Mouse (Mus musculus) left cerebral cortex, adult 11 months (tissue): ENCODE measurements around the gene Vip.

ENCODE experiments used
- DNase-seq: peaks from one replicate; pipeline ENCODE4 v3.0.0; 2022; ENCODE audit warnings: low spot score

Vip gene

DNA sequence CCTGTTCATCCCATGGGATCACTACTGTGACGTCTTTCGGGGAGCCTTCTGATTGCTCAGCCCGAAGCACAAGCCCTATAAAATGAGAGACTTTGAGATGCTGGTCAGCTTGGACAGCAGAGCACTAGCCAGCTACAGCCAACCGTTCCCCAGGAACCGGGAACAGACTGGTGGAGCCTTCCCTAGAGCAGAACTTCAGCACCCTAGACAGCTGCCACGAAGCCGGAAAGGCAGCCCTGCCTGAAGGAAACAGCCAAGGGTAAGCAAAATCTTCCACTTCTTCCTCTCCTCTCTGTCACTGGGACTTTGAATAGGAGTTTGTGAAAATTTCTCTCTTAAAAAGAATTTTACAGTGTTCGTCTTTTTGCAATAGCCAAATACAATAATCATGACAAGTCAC lies at the start of gene Vip:
Gene Vip (plus strand): TSS at position 107 of the 400 bp plus-strand sequence.
- DNase-seq = no peak

DNA sequence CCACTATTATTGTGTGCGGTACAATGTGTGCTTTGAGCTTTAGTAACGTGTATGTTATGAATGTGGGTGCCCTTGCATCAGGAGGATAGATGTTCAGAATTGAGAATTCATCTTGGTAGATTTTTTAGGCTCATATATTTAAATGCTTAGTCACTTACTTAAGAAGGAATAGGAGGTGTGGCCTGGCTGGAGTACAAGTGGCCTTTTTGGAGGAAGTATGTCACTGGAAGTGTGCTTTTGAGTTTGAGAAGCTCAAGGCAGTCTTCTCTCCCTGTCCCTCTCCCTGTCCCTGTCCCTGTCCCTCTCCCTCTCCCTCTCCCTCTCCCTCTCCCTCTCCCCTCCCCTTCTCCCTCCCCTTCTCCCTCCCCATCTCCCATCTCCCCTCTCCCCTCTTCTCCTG lies 48.0 kb upstream of the Vip start:
- no peak for DNase-seq

DNA sequence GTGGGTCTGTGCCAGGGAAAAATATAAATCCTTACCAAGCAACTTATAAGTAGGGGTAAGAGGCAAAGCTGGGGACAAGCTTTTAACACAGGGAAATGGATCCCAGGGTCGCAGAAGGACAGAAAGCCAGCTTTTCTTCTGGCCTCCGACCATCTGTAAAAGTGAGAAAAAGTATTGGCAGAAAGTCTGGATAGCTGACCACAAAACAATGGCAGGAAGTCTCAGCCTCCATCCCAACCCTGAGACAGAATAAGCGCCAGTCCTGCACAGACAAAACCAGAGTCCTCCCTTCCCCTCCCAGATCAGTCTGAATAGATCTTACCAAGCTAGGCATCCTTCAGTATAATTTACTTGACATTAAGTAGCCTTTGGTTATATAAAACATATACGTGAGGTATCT lies 47.0 kb upstream of the Vip start:
- no peak for DNase-seq

DNA sequence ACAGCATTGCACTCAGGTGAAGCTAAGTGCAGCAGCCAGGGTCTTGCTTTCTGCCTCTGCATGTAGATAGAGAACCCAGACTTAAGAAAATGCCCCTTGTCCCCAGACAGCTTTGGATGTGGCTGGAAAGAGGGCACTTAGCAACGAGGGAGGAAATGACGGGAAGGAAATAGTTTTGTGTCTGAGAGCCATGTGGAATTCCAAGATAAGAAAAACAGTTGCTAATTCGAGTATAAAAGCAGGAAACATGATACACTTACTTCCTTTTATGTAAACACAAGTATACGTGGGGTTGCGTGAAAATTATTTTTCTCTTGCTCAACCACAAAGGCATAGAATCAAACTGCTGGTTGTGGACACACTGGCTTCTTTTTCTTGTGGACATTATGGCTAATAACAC lies 45.6 kb upstream of the Vip start, which contains the start of gene Myct1:
Gene Myct1 (plus strand): TSS at position 312 of the 400 bp plus-strand sequence.
- DNase-seq = no peak

DNA sequence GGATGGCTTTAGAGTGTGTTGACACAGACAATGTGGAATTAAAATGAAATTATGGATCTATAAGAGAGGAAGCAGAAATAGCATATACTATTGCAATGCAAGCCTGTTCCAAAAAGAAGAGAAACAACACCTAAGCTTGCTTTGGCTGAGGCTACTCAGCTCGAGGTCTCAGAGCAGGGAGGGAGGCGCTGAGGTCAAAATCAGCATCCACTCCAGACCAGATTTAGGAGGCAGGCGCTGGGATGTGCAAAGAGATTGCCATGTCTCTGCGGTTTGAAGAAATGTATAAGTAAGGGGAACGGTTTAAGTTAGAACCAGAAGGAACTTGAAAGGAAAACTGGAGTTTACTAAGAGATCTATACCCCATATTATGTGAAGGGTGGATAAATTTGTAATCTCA lies 44.6 kb upstream of the Vip start:
- DNase-seq = no peak

DNA sequence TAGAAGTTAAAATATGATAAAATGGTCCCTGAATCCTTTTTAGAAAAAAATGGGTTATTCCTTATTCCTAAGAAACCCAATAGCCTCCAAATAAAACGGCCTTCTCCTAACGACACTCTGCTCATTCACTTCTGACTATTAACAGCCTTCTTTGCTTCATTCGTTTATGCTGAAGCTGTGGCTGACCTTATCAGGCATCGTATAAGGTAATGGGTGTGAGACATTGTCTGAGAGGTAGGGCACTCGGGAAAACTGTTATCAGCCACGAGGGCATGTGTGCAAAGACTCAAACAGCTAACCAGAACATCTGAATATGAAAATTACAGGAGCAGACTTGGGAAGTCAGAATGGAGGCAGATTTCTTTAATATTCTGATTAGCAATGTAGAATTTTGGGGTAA lies 42.5 kb upstream of the Vip start:
- DNase-seq = no peak

DNA sequence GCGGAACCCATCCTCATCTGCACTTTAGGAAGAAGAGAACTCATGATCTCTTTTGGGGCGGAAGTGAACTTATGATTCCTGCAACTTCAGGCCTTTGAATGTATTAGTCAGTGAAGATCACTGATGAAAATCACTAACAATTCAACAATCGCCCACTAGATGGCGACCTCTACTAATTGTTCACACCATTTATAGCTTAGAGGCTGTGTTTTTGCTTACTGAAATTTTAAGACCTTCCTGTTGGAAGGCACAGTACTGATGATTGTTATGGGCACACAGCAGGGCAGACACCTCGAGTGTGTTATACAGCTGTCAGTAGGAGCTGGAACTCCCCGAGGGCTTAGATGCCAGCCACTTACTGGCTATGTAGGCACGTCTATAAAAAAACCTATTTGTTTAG lies 38.9 kb upstream of the Vip start:
- DNase-seq = peak; percentile 39

DNA sequence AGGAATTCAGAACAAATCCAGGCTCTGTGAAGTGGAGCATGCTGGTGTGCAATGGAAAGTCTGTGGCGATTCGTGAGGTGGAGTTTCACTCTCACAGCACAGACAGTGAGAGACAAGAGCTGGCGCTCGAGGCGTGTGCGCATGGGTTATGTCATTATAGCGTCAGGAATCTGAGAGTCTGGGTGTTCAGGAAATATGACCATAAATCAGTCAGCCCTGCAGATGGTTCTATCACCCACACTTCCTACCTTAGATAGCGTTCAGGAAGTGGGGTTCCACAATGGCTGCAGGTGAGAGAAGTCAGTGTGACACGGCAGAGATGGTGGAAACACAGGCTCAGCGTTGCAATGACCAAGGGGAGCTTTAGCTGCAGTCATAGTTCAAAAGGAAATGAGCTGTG lies 35.5 kb upstream of the Vip start:
- no peak for DNase-seq

DNA sequence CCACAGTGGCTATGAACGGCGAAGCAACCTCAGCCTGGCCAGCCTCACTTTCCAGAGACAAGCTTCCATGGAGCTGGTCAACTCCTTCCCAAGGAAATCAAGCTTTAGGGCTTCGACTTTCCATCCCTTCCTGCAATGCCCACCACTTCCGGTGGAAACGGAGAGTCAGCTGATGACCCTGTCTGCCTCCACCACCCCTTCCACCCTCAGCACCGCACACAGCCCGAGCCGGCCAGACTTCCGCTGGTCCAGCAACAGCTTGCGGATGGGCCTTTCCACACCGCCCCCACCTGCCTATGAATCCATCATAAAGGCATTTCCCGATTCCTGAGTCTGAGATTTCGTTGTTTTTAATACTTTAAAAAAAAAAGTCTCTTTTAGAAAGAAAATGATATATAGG lies 34.6 kb upstream of the Vip start:
- no peak for DNase-seq

DNA sequence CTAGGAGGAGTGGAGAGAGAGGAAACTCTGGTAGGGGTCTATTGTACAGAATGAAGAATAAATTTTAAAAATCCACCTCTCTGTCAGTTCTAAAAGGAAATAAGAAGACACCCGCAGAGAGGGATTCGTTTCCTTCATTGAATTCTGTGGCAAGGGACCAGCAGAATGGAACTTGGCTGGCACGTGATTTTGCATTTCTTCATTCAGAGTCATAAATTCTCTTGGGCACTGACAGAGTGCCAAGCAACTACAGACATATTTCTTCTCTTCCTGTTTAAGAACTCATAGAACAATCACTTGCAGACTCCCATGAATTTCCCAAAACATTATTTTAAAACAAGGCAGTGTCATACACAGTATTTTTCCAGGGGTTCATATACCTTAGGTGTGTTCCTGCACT lies 30.1 kb upstream of the Vip start:
- DNase-seq = no peak

DNA sequence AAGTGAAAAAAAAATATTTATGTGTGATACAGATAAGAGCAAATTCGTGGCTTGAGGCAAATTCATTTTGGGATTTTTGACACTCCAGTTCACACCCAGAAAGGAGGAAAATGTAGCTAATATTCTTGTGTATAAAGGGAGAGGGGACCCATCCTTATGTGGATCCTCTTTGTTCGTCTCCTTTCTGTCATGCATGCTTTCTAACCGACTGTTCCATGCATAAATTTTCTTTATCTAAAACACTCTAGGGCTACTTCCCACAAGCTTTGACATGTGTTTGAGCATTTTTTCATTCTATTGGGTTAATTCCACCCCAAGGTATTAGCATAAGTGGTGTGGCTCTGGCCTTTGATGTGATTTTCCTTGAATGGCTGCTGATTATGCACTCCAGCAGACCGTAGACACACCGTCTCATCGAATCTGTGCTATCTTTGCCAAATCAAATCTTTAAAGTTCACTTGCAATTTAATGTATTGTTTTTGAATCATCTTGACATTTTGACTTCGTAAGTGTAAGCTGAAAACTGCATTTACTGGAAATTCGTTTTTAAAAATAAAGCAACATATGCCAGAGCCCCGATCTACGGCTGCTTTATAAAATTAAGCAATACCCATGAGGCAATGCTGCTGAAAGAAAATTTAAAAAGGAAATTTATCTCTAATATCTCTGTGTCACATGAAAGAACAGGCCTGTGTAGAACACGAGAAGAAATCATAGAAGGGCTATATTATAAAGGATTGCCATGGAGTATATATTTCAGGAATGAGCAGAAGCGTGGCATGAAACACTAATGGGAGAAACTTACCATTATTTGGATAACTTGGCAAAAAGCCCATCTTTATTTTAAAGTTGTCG lies 23.6 kb upstream of the Vip start:
- DNase-seq = no peak

DNA sequence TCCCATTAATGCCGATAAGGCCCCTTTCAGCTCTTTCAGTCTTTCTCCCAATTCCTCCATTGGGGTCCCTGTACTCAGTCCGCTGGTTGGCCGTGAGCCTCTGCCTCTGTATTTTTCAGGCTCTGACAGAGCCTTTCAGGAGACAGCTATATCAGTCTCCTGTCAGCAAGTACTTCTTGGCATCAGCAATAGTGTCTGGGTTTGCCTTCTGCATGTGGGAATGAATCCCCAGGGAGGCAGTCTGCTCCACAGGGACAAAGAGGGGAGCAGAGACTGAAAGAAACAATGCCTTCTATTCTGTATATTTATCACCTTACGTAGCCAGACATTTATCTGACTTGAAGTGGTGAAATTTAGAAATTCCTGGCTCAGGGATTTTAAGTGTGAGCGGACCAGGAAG lies 12.8 kb upstream of the Vip start:
- DNase-seq = no peak

DNA sequence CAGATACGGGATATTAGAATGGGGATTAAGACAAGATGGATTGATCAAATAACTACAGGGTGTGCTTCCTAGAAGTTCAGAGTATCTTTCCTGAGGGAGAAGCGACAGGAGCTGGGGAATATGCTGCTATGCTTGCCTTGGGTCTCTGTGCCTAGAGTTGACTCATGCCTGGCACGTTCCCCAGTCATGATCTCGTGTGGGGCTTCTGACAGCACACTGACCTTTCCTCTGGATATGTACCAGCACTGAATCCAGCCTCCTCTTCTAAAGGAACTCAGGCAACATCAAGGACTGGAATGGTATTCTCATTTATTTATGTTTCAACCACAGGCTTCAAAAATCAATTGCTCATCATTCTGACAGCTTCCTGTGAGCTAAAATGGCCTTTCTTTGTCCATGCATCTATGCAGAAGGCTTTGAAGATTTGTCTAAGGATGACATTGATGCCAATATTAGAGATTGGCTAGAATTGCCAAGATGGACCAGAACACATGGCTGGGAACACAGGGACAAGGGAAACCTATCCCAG lies 5.3 kb upstream of the Vip start:
- no peak for DNase-seq

DNA sequence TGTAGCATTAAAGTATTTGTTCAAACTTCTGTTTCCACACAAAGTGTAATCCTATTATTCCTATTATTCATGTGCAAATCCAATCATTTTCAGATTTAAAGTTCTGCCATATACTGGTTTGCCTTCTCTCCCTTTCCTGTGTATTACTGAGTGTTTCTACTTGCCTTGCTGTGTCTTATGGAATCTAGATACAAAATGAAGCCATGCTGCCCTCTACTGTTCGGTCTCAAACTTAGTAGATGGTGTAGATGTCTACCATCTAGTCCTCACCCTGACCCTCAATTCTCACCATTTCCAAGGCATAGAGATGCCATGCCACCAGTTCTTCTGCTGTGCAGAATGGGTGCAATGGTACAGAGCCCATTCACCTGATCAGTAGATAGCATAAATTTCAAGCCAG lies 4.7 kb upstream of the Vip start:
- DNase-seq = peak; percentile 23

DNA sequence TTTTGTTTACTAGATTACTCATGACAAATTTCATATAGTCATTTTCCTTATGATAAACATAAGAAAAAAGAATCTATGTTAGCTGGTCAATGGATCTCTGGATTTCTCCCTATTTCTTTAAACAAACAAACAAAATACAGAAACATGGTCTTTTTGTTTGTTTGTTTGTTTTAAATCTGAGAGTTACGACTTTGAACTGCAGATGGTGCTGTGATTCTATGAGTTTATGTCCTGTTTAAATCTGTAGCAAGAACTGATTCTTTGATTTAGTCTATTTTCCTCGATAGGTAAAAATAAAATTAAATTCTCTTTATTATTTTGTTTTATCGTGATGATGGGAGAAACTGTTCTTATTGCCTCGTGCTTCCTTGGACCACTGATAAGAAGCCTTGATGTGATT lies 1.7 kb upstream of the Vip start:
- no peak for DNase-seq

DNA sequence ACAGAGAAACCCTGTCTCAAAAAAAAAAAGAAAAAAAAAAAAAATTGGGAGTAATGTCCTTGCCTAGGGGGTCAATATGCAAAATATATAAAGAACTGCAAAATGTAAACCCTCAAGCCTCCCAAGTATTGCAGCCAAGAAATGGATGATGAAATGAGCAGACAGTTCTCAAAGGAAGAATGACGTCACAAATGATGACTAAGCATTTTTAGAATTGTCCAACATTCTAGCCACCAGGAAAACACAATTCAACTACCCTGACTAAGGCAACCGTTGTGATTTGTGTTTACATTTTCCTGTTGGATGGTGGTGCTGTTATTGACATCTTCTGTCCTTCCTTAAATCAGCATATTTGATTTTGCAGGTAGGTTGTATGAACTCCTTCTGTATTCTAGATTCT lies 42.3 kb downstream of the Vip start:
- DNase-seq = no peak

DNA sequence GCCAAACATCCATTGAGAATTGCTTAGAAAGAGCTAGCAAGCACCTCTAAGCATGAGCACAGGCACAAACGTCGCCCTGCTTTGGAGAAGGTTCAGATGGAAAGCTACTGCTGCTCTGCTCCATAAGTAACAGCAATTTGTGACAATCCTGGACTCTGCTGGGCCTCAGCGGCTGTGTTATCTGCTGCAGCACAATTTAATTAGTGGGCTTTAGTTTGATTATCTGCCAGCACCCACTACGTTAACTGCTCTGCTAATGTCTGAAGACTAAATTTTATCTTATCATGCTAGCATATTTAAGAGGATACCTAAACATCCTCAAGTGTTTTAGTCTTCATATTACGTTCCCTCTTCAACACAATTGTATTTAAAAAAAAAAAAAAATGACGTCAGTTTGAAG lies 46.6 kb downstream of the Vip start:
- no peak for DNase-seq

DNA sequence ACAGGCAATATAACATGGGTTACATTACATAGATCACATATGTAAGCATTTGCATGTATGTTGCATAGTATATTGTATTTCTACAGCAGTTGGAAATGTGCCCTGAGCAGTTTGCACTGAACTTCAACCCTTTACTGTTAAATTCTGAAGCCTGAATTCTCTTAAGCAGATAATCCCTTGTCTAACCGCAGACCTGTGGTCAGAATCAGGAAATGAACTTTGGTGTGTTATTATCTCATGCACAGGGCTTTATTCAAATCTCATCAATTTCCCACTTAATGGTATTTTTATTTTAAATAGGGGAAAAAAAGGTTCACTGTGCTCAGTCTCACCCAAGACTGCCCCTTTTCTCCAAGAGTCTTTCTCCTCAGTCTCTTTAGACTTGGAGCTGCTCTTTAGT lies 55.3 kb downstream of the Vip start:
- DNase-seq = no peak
